Mouse (Mus musculus): ENCODE results near the gene Rhoj. TPM values are rescaled to one million over a fixed set of nuclear protein-coding genes. Genes with fewer than 3 reads are reported as not detected.
"Not testable (repeated sequence)": the region's sequence is repeated elsewhere in the genome, so short reads cannot be mapped to it uniquely, and the experiment has no call there.

Rhoj gene
- total RNA-seq, 2 experiments from 2014 or later = 29.8 to 32.6 TPM

- intact Hi-C loops (cut with DNase I; ENCODE audit: low total_unique reads) = loop anchor here (5.0 to 10.0 kb wide), 3 partner anchors 105 to 1055 kb away; partner anchors contain the start of gene Kcnh5
- peak; percentile 15 for DNase-seq
Measured at GRCm38 (mm10) chr12:75387156-75387555, 79.0 kb downstream of the Rhoj start.

GRCm38 (mm10) chr12:75387846-75388245, 79.7 kb downstream of the Rhoj start:
- no peak for DNase-seq
- intact Hi-C loops (cut with DNase I; ENCODE audit: low total_unique reads) = loop anchor here (5.0 to 10.0 kb wide), 3 partner anchors 106 to 1056 kb away; partner anchors contain the start of gene Kcnh5

- no peak for DNase-seq
- intact Hi-C loops (cut with DNase I; ENCODE audit: low total_unique reads) = loop anchor here (5.0 to 10.0 kb wide), 3 partner anchors 106 to 1056 kb away; partner anchors contain the start of gene Kcnh5
Measured at GRCm38 (mm10) chr12:75388521-75388920, 80.4 kb downstream of the Rhoj start.

GRCm38 (mm10) chr12:75389308-75390135, 81.4 kb downstream of the Rhoj start:
- intact Hi-C loops (cut with DNase I; ENCODE audit: low total_unique reads) = loop anchor here (5.0 to 10.0 kb wide), 3 partner anchors 107 to 1057 kb away; partner anchors contain the start of gene Kcnh5
- no peak for DNase-seq

GRCm38 (mm10) chr12:75391526-75391925, 83.4 kb downstream of the Rhoj start:
- intact Hi-C loops (cut with DNase I; ENCODE audit: low total_unique reads) = no loop called here
- DNase-seq = no peak

- intact Hi-C loops (cut with DNase I; ENCODE audit: low total_unique reads) = no loop called here
- DNase-seq = no peak
Measured at GRCm38 (mm10) chr12:75394011-75394773, 86.1 kb downstream of the Rhoj start.

GRCm38 (mm10) chr12:75396616-75397015, 88.5 kb downstream of the Rhoj start:
- no peak for DNase-seq
- intact Hi-C loops (cut with DNase I; ENCODE audit: low total_unique reads) = no loop called here

GRCm38 (mm10) chr12:75397077-75397476, 89.0 kb downstream of the Rhoj start:
- DNase-seq = peak; percentile 23
- intact Hi-C loops (cut with DNase I; ENCODE audit: low total_unique reads) = no loop called here

GRCm38 (mm10) chr12:75412964-75413363, 104.8 kb downstream of the Rhoj start:
- intact Hi-C loops (cut with DNase I; ENCODE audit: low total_unique reads) = no loop called here

GRCm38 (mm10) chr12:75414991-75415390, 106.9 kb downstream of the Rhoj start:
- intact Hi-C loops (cut with DNase I; ENCODE audit: low total_unique reads) = no loop called here
- no peak for DNase-seq

More at GRCm38 (mm10) chr12:75412964-75413363, 104.8 kb downstream of the Rhoj start:
- DNase-seq = no peak

GRCm38 (mm10) chr12:75416681-75417080, 108.6 kb downstream of the Rhoj start, which contains the start of gene Gphb5:
Gphb5 (minus strand) TSS chr12:75416781.
- intact Hi-C loops (cut with DNase I; ENCODE audit: low total_unique reads) = no loop called here
- no peak for DNase-seq

- intact Hi-C loops (cut with DNase I; ENCODE audit: low total_unique reads) = no loop called here
- DNase-seq = no peak
Measured at GRCm38 (mm10) chr12:75424359-75424758, 116.2 kb downstream of the Rhoj start.

GRCm38 (mm10) chr12:75424817-75425216, 116.7 kb downstream of the Rhoj start:
- intact Hi-C loops (cut with DNase I; ENCODE audit: low total_unique reads) = no loop called here
- no peak for DNase-seq

GRCm38 (mm10) chr12:75425882-75426281, 117.8 kb downstream of the Rhoj start:
- intact Hi-C loops (cut with DNase I; ENCODE audit: low total_unique reads) = no loop called here
- no peak for DNase-seq

GRCm38 (mm10) chr12:75428719-75429118, 120.6 kb downstream of the Rhoj start:
- DNase-seq = no peak
- intact Hi-C loops (cut with DNase I; ENCODE audit: low total_unique reads) = no loop called here

GRCm38 (mm10) chr12:75429685-75430396, 121.7 kb downstream of the Rhoj start:
- intact Hi-C loops (cut with DNase I; ENCODE audit: low total_unique reads) = no loop called here
- DNase-seq = no peak

GRCm38 (mm10) chr12:75432400-75432799, 124.3 kb downstream of the Rhoj start:
- intact Hi-C loops (cut with DNase I; ENCODE audit: low total_unique reads); DNase-seq: not testable (repeated sequence)

- DNase-seq = no peak
- intact Hi-C loops (cut with DNase I; ENCODE audit: low total_unique reads) = no loop called here
Measured at GRCm38 (mm10) chr12:75446245-75446644, 138.1 kb downstream of the Rhoj start.

- DNase-seq = peak; percentile 36
- intact Hi-C loops (cut with DNase I; ENCODE audit: low total_unique reads) = no loop called here
Measured at GRCm38 (mm10) chr12:75448921-75449320, 140.8 kb downstream of the Rhoj start.
